Mouse (Mus musculus): Measurements from ENCODE around the gene Rpl11.

DNA sequence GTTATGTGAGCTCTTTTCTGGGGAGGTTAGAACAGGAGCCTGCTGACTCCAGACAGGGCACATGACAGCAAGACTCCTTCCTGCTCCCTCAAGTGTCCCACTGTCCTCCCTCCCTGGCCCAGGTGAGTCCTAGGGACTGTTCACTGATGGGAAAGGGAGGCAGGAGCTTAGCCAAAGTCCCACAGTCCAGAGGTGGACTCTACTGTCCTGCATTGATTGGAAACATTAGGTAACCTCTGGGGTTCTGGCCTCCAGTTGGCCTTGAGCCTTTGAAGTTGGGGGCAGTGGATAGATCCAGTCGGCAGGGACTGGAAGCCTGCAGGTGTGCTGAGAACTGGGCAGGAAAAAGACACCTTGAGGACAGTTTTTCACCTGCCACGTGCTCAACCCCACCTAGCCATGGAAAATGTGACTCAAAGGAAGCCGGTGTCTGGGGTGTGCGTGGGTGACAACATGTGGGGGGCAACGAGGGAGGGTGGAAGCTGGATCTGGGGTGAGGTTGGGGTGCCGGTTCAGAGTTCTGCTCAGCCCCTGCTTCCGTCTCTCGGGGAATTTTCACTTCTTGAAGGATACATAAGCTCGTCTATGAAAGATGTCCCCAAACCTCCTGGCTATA lies 42.4 kb upstream of the Rpl11 start:
- no peak for TF ChIP-seq EP300 (IDR thresholded peaks at IDR 0.05; ENCODE audit: low read depth)
- 0 out of 2 replicates have a peak, but pooled peaks have one; percentile 3 for TF ChIP-seq CTCF (IDR thresholded peaks at IDR 0.05; ENCODE audit: low read depth)

Measured in liver, embryonic 14.5 days (tissue).